Mouse (Mus musculus) kidney, postnatal 4 days (tissue): ENCODE results near the gene Acvr1b.

Source experiments
- DNase-seq, 2 experiments: peaks; one replicate each; pipeline ENCODE4 v3.0.0; 2021; ENCODE audit warnings: mixed read lengths in 2 of 2

Gene Acvr1b

GRCm38 (mm10) chr15:101253886-101254795 is 80.3 kb downstream of the Acvr1b start, which contains the start of gene Nr4a1:
Gene Nr4a1 (plus strand): TSS chr15:101254269.
- peak; percentile 75 to 81 for DNase-seq

- DNase-seq = no peak
Measured at GRCm38 (mm10) chr15:101255842-101256462, 82.1 kb downstream of the Acvr1b start.

DNA sequence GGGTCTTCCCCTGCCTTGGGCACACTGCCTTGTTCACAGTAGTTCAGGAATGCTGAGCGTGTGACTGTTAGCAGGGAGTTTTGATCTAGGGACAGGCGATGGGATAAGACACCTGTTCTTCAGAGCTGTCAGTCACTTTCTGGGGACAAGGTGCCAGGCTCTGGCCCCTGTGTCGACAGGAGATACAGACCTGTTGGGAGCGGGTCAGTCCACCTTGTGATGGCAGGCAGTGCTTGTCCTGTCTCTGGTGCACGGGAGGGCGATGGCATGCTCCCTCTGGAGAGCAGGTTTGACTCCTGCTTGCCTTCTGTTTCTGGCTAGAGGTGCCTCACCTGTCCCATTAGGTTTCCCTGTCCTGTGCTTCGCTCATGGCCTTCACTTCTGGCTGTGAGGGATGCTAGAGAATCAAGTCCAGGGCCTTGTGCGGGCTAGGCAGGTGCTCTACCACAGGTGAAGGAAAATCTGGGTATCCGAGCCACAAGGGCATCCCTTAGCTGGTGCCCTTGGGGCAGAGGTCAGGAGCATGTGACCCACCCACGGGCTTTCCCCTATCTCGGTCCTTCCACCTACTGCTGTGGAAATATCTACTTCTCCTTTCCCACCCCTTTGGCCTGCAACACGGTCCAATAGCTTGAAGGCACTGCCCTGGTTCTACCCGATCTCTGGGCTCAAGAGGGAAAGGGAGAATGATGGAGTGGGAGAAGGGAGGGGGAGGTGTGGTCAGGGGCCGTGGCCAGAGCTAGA is 82.8 kb downstream of the Acvr1b start:
- DNase-seq = no peak

DNA sequence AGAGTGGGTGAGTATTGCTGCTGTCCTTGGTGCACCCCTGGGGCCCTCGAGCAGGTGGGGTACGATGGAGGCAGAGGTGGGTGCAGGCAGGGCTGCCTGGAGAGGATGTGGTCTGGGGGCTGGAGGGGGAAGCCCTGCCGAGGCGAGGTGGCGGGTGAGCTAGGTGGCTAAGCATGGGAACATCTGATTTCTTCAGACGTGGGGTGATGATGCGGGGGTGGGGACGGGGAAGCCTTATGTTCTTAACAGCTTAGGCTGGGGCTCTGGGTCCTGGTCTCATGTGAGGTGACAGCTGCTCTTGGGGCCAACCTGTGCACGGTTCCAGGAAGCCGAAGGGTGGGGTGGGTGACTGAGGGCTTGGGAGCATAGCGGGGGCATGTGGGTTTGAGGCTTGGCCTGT is 84.6 kb downstream of the Acvr1b start:
- no peak for DNase-seq

DNA sequence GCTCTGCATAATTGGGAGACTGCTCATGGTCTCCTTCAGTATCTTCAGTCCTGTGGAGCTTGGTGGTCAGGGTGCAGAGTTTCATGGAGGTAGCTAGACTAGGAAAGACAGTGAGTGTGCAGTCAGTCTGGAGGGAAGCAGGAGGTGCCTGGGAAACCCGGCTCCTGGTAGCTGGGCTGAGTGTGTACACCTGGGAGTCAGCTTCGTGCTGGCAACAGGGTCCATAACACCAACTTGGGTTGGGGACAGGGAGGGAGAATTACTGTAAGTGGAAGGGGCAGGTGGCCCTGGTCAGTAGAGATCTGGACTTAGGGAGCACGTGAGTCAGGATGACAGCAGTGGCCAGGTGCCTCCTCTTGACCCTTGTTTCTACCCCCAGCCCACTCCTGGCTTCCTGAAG is 86.1 kb downstream of the Acvr1b start:
- no peak for DNase-seq

- peak; percentile 46 to 63 for DNase-seq
Measured at GRCm38 (mm10) chr15:101260387-101260786, 86.5 kb downstream of the Acvr1b start.

- peak in 1 of 2 experiments; percentile 29 for DNase-seq
Measured at GRCm38 (mm10) chr15:101260874-101261622, 87.2 kb downstream of the Acvr1b start.

- DNase-seq = peak in 1 of 2 experiments; percentile 56
Measured at GRCm38 (mm10) chr15:101262502-101262901, 88.6 kb downstream of the Acvr1b start.
